Mouse (Mus musculus): ENCODE results near the gene Nfatc3. TPM values are rescaled to one million over a fixed set of nuclear protein-coding genes. Genes with fewer than 3 reads are reported as not detected.

Nfatc3 gene
- polyA plus RNA-seq, 2 experiments: 7.8 to 27.2 TPM

- H3K27ac ChIP-seq (replicated peaks; ENCODE audit: low read depth, low read length): no peak overlapping the region
- H3K9me3 ChIP-seq (ENCODE audit: control insufficient read depth, low read length): no peaks in the 10 kb centered on the region
- no peak for ATAC-seq (ENCODE audit: low FRiP score, low read depth)
- H3K4me2 ChIP-seq (replicated peaks; ENCODE audit: low read depth, low read length, severe bottlenecking): no peak overlapping the region
- H3K9ac ChIP-seq (ENCODE audit: low read depth, low read length, severe bottlenecking): no peak overlapping the region
- 36% methylated on average over 1 of the region's 1 CpGs for WGBS
- no peak overlapping the region for H3K4me3 ChIP-seq (replicated peaks; ENCODE audit: low read length)
- no peaks in the 10 kb centered on the region for H3K27me3 ChIP-seq (ENCODE audit: control insufficient read depth, insufficient read depth, low read length)
- no peak for TF ChIP-seq POLR2A (IDR thresholded peaks at IDR 0.05; ENCODE audit: borderline replicate concordance, extremely low read depth, insufficient read depth, insufficient read length)
- peaks cover 3% of the 10 kb centered on the region; the same call in 1 of the 2 replicates for H3K4me1 ChIP-seq (ENCODE audit: control insufficient read depth, insufficient read depth, low read length)
- no peak for DNase-seq (ENCODE audit: low spot score)
- no peaks in the 10 kb centered on the region; the same call in 1 of the 2 replicates for H3K36me3 ChIP-seq (ENCODE audit: control insufficient read depth, insufficient read depth, low read length)
Measured at GRCm38 (mm10) chr8:106069565-106069964, 10.9 kb downstream of the Nfatc3 start.

GRCm38 (mm10) chr8:106072113-106072512 is 13.5 kb downstream of the Nfatc3 start:
- no peak overlapping the region for H3K9ac ChIP-seq (ENCODE audit: low read depth, low read length, severe bottlenecking)

GRCm38 (mm10) chr8:106074236-106074635 is 15.6 kb downstream of the Nfatc3 start:
- Histone ChIP-seq H3K4me3 (replicated peaks; ENCODE audit: low read length) (no peak overlapping the region), H3K4me2 (replicated peaks; ENCODE audit: low read depth, low read length, severe bottlenecking) (no peak overlapping the region), H3K27me3 (ENCODE audit: control insufficient read depth, insufficient read depth, low read length) (no peaks in the 10 kb centered on the region), H3K27ac (replicated peaks; ENCODE audit: low read depth, low read length) (no peak overlapping the region), H3K9ac (ENCODE audit: low read depth, low read length, severe bottlenecking) (no peak overlapping the region), H3K9me3 (ENCODE audit: control insufficient read depth, low read length) (no peaks in the 10 kb centered on the region), H3K36me3 (ENCODE audit: control insufficient read depth, insufficient read depth, low read length) (peaks cover 4% of the 10 kb centered on the region), H3K4me1 (ENCODE audit: control insufficient read depth, insufficient read depth, low read length) (peaks cover 3% of the 10 kb centered on the region; the same call in 1 of the 2 replicates)
- no peak for DNase-seq (ENCODE audit: low spot score)
- TF ChIP-seq POLR2A (IDR thresholded peaks at IDR 0.05; ENCODE audit: borderline replicate concordance, extremely low read depth, insufficient read depth, insufficient read length): no peak
- ATAC-seq (ENCODE audit: low FRiP score, low read depth): no peak

More at GRCm38 (mm10) chr8:106072113-106072512, 13.5 kb downstream of the Nfatc3 start:
- no peak for TF ChIP-seq POLR2A (IDR thresholded peaks at IDR 0.05; ENCODE audit: borderline replicate concordance, extremely low read depth, insufficient read depth, insufficient read length)
- H3K27me3 ChIP-seq (ENCODE audit: control insufficient read depth, insufficient read depth, low read length): no peaks in the 10 kb centered on the region
- peaks cover 3% of the 10 kb centered on the region; the same call in 1 of the 2 replicates for H3K4me1 ChIP-seq (ENCODE audit: control insufficient read depth, insufficient read depth, low read length)
- no peak overlapping the region for H3K4me3 ChIP-seq (replicated peaks; ENCODE audit: low read length)
- H3K27ac ChIP-seq (replicated peaks; ENCODE audit: low read depth, low read length): no peak overlapping the region
- H3K9me3 ChIP-seq (ENCODE audit: control insufficient read depth, low read length): no peaks in the 10 kb centered on the region
- DNase-seq (ENCODE audit: low spot score) (no peak), ATAC-seq (ENCODE audit: low FRiP score, low read depth) (no peak)
- H3K4me2 ChIP-seq (replicated peaks; ENCODE audit: low read depth, low read length, severe bottlenecking): no peak overlapping the region
- no peaks in the 10 kb centered on the region; the same call in 1 of the 2 replicates for H3K36me3 ChIP-seq (ENCODE audit: control insufficient read depth, insufficient read depth, low read length)

GRCm38 (mm10) chr8:106074659-106075058 is 16.0 kb downstream of the Nfatc3 start:
- DNase-seq (ENCODE audit: low spot score) (no peak), ATAC-seq (ENCODE audit: low FRiP score, low read depth) (no peak)
- Histone ChIP-seq H3K4me3 (replicated peaks; ENCODE audit: low read length) (no peak overlapping the region), H3K27me3 (ENCODE audit: control insufficient read depth, insufficient read depth, low read length) (no peaks in the 10 kb centered on the region), H3K9ac (ENCODE audit: low read depth, low read length, severe bottlenecking) (no peak overlapping the region), H3K9me3 (ENCODE audit: control insufficient read depth, low read length) (no peaks in the 10 kb centered on the region), H3K27ac (replicated peaks; ENCODE audit: low read depth, low read length) (no peak overlapping the region), H3K36me3 (ENCODE audit: control insufficient read depth, insufficient read depth, low read length) (peaks cover 8% of the 10 kb centered on the region), H3K4me2 (replicated peaks; ENCODE audit: low read depth, low read length, severe bottlenecking) (no peak overlapping the region), H3K4me1 (ENCODE audit: control insufficient read depth, insufficient read depth, low read length) (peaks cover under 1% of the 10 kb centered on the region; the same call in 1 of the 2 replicates)
- 80% methylated on average over 1 of the region's 1 CpGs for WGBS
- no peak for TF ChIP-seq POLR2A (IDR thresholded peaks at IDR 0.05; ENCODE audit: borderline replicate concordance, extremely low read depth, insufficient read depth, insufficient read length)

- Histone ChIP-seq H3K9me3 (ENCODE audit: control insufficient read depth, low read length) (no peaks in the 10 kb centered on the region), H3K27me3 (ENCODE audit: control insufficient read depth, insufficient read depth, low read length) (no peaks in the 10 kb centered on the region), H3K4me3 (replicated peaks; ENCODE audit: low read length) (no peak overlapping the region), H3K4me1 (ENCODE audit: control insufficient read depth, insufficient read depth, low read length) (no peaks in the 10 kb centered on the region), H3K4me2 (replicated peaks; ENCODE audit: low read depth, low read length, severe bottlenecking) (no peak overlapping the region), H3K36me3 (ENCODE audit: control insufficient read depth, insufficient read depth, low read length) (peaks cover 9% of the 10 kb centered on the region), H3K9ac (ENCODE audit: low read depth, low read length, severe bottlenecking) (no peak overlapping the region), H3K27ac (replicated peaks; ENCODE audit: low read depth, low read length) (no peak overlapping the region)
- 84% methylated on average over 9 of the region's 9 CpGs for WGBS
- no peak for DNase-seq (ENCODE audit: low spot score)
- no peak for ATAC-seq (ENCODE audit: low FRiP score, low read depth)
- no peak for TF ChIP-seq POLR2A (IDR thresholded peaks at IDR 0.05; ENCODE audit: borderline replicate concordance, extremely low read depth, insufficient read depth, insufficient read length)
Measured at GRCm38 (mm10) chr8:106075161-106075862, 16.7 kb downstream of the Nfatc3 start.

All from limb, embryonic 14.5 days (tissue).